Mouse (Mus musculus): ENCODE measurements around the gene Btg4. TPM values are rescaled to one million over a fixed set of nuclear protein-coding genes. Genes with fewer than 3 reads are reported as not detected.

Gene Btg4
- polyA plus RNA-seq, 1 experiment from 2014 or later: not detected

DNA sequence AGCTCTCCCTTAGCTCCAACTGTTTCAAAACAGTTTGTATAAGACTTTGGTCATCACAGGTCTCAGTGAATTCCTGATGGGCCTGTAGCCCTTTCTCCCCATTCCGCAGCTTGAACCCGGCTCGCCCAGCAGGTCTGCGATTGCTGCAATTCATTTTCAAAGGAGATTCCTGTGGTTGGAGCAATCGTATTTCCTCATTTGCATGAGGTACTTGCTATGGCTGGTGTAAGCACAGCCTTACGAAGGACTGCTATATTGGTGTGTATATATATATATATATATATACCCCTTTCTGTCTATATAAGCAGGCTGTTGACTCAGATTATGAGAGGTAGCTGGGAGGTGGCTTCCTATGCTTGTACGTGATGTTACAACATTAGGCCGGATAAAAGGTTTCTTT is 28.4 kb upstream of the Btg4 start:
- Histone ChIP-seq H3K4me1 (ENCODE audit: control insufficient read depth, insufficient read depth, low read length) (no peaks in the 10 kb centered on the region), H3K36me3 (ENCODE audit: control insufficient read depth, insufficient read depth, low read length) (no peaks in the 10 kb centered on the region), H3K9ac (ENCODE audit: low read depth, low read length) (no peak overlapping the region), H3K27ac (ENCODE audit: low read depth, low read length) (no peak overlapping the region), H3K4me3 (ENCODE audit: low read depth, low read length) (no peak overlapping the region), H3K4me2 (no peak overlapping the region), H3K27me3 (ENCODE audit: control insufficient read depth, insufficient read depth, low read length) (no peaks in the 10 kb centered on the region), H3K9me3 (replicated peaks; ENCODE audit: control insufficient read depth, low read length) (no peaks in the 10 kb centered on the region)
- WGBS (ENCODE audit: insufficient replicate concordance): 70% methylated on average over 8 of the region's 8 CpGs
- ATAC-seq (replicated peaks; ENCODE audit: insufficient number of reproducible peaks, low FRiP score, low TSS enrichment): no peak

DNA sequence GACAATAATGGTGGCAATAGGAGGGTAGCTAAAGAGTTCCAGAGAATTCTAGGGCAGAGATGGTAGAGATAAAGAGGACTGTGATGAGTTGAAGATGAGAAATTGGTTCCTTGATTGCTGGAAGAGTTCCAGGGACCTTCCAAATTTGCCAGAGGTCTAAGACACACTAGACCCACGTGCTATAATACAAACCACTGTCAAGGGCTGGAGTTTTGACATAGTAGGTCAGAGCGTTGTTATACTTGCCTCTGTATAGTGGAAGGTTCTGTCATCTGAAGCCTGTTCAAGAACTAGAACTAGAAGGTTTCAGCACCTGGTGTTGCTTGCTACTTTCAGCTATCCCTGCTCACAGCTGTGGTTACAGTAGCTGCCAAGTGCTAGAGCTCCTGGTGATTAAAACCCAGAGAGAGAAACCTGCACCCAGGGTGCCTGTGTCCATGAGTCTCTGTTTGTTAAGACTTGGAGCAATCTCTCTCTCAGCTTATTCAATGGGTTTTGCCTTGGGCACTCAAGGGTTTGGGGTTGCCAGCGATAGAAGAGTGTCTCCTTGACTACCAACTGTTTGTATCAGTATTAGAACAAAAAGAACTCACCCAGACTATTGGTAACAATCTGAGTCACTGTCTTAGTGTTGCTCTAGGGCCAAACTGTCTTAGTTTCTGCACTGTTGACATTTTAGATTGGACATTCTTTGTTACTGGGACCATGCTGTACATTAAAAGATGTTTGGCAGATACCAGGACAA is 27.7 kb upstream of the Btg4 start:
- WGBS (ENCODE audit: insufficient replicate concordance): 69% methylated on average over 3 of the region's 3 CpGs
- H3K27ac ChIP-seq (ENCODE audit: low read depth, low read length): no peak overlapping the region
- H3K36me3 ChIP-seq (ENCODE audit: control insufficient read depth, insufficient read depth, low read length): no peaks in the 10 kb centered on the region
- no peak for ATAC-seq (replicated peaks; ENCODE audit: insufficient number of reproducible peaks, low FRiP score, low TSS enrichment)
- no peak overlapping the region for H3K4me3 ChIP-seq (ENCODE audit: low read depth, low read length)
- no peak overlapping the region for H3K4me2 ChIP-seq
- no peak overlapping the region for H3K9ac ChIP-seq (ENCODE audit: low read depth, low read length)
- H3K9me3 ChIP-seq (replicated peaks; ENCODE audit: control insufficient read depth, low read length): no peaks in the 10 kb centered on the region
- no peaks in the 10 kb centered on the region for H3K4me1 ChIP-seq (ENCODE audit: control insufficient read depth, insufficient read depth, low read length)
- H3K27me3 ChIP-seq (ENCODE audit: control insufficient read depth, insufficient read depth, low read length): no peaks in the 10 kb centered on the region

DNA sequence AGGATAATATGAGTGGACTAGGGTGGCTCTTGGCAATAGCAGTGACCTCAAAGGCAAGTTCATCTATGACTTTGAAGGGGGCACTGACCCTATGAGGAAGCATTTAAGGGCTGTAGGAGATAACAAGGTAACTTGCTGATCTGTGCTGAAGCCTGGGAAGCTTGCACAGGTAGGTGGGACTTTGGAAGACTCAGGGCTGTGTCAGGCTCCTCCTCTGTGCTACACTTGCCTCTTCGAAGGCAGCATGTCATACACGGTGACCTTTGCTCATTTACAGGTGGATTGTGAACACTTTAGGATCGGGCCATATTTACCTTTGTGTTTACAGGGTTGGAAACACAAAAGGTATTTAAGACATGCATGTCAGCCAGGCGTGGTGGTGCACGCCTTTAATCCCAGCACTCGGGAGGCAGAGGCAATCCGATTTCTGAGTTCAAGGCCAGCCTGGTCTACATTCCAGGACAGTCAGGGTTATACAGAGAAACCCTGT is 19.2 kb upstream of the Btg4 start:
- no peak for ATAC-seq (replicated peaks; ENCODE audit: insufficient number of reproducible peaks, low FRiP score, low TSS enrichment)
- H3K9ac ChIP-seq (ENCODE audit: low read depth, low read length): no peak overlapping the region
- H3K4me3 ChIP-seq (ENCODE audit: low read depth, low read length): no peak overlapping the region
- WGBS (ENCODE audit: insufficient replicate concordance): 89% methylated on average over 7 of the region's 7 CpGs
- H3K9me3 ChIP-seq (replicated peaks; ENCODE audit: control insufficient read depth, low read length): no peaks in the 10 kb centered on the region
- no peak overlapping the region for H3K27ac ChIP-seq (ENCODE audit: low read depth, low read length)
- no peak overlapping the region for H3K4me2 ChIP-seq
- H3K4me1 ChIP-seq (ENCODE audit: control insufficient read depth, insufficient read depth, low read length): no peaks in the 10 kb centered on the region
- H3K36me3 ChIP-seq (ENCODE audit: control insufficient read depth, insufficient read depth, low read length): no peaks in the 10 kb centered on the region
- no peaks in the 10 kb centered on the region for H3K27me3 ChIP-seq (ENCODE audit: control insufficient read depth, insufficient read depth, low read length)

DNA sequence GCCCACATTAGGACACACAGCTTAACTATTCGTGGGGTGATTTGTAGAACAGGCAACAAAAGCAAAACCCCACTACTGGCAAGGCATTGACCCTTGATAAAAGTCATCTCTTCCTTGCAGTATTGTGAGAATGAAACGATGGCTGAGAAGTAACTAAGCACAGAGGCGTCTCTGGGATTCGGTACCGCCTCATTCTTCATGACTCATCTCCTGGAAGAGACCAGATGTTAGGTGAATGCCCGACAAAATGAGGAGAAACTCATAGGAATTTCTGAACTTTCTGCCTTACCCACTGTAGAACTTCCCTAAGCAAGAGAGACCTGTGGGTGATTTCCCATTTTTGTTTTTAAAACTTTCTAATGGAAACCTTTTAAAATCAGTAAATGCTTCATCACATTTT is 18.6 kb upstream of the Btg4 start:
- Histone ChIP-seq H3K27me3 (ENCODE audit: control insufficient read depth, insufficient read depth, low read length) (no peaks in the 10 kb centered on the region), H3K27ac (ENCODE audit: low read depth, low read length) (no peak overlapping the region), H3K9ac (ENCODE audit: low read depth, low read length) (no peak overlapping the region), H3K4me2 (no peak overlapping the region), H3K4me1 (ENCODE audit: control insufficient read depth, insufficient read depth, low read length) (no peaks in the 10 kb centered on the region), H3K36me3 (ENCODE audit: control insufficient read depth, insufficient read depth, low read length) (no peaks in the 10 kb centered on the region), H3K9me3 (replicated peaks; ENCODE audit: control insufficient read depth, low read length) (no peaks in the 10 kb centered on the region), H3K4me3 (ENCODE audit: low read depth, low read length) (no peak overlapping the region)
- no peak for ATAC-seq (replicated peaks; ENCODE audit: insufficient number of reproducible peaks, low FRiP score, low TSS enrichment)
- 69% methylated on average over 6 of the region's 6 CpGs for WGBS (ENCODE audit: insufficient replicate concordance)

GRCm38 (mm10) chr9:51052180-51052579 is 8.5 kb upstream of the Btg4 start:
- H3K9ac ChIP-seq (ENCODE audit: low read depth, low read length): no peak overlapping the region
- WGBS (ENCODE audit: insufficient replicate concordance): 38% methylated on average over 3 of the region's 3 CpGs
- H3K9me3 ChIP-seq (replicated peaks; ENCODE audit: control insufficient read depth, low read length): no peaks in the 10 kb centered on the region
- H3K4me2 ChIP-seq: no peak overlapping the region
- no peaks in the 10 kb centered on the region for H3K27me3 ChIP-seq (ENCODE audit: control insufficient read depth, insufficient read depth, low read length)
- no peak overlapping the region for H3K4me3 ChIP-seq (ENCODE audit: low read depth, low read length)
- H3K27ac ChIP-seq (ENCODE audit: low read depth, low read length): no peak overlapping the region
- H3K36me3 ChIP-seq (ENCODE audit: control insufficient read depth, insufficient read depth, low read length): no peaks in the 10 kb centered on the region
- H3K4me1 ChIP-seq (ENCODE audit: control insufficient read depth, insufficient read depth, low read length): 0 out of 2 replicates have a peak, but pooled peaks cover 4% of the 10 kb centered on the region
- no peak for ATAC-seq (replicated peaks; ENCODE audit: insufficient number of reproducible peaks, low FRiP score, low TSS enrichment)

DNA sequence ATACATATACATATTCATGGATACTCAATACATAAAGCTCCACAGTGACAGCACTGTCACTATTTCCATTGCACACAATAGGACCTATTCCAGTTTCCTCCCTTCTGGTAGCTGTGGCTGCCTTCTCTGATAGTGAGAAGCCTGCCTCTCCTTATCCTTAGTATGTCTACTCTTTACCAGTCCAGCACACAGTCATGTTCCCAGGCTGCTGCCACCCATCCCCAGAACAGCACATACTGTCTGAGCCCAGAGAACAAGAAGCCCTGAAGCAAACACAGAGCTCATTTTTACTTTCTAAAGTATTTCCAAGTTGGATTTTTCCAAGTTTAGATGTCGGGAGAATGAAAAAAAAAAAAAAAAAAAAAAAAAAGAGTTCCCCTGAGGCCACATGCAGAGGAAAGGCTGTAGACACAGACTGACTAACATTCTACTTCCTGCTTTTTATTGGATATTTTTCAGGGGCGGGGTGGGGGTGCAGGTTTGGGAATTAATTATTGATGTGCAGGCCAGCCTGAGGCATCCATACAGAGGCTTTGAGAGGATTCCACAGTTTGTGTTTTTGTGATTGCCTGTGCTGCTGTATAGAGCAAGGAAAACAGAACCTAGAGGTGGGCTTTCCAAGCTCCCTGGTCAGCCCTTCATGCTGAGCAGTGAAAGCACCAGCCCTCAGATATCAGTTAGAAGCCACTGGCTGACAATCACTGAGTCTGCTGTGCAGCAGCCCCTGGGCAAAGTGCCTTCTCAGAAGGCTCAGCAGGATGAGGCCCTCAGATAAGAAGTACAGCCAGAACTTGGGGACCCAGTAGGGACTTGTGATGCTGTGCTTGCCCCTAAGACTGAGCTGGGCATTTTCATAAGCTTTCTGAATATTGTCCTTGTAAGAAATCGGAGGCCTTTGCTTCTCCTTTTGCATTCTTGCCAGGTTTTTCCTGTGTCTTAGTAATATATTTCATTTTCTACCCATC is 4.1 kb upstream of the Btg4 start:
- WGBS (ENCODE audit: insufficient replicate concordance): 67% methylated on average over 3 of the region's 3 CpGs
- Histone ChIP-seq H3K9ac (ENCODE audit: low read depth, low read length) (no peak overlapping the region), H3K9me3 (replicated peaks; ENCODE audit: control insufficient read depth, low read length) (no peaks in the 10 kb centered on the region), H3K4me1 (ENCODE audit: control insufficient read depth, insufficient read depth, low read length) (0 out of 2 replicates have a peak, but pooled peaks cover 4% of the 10 kb centered on the region), H3K36me3 (ENCODE audit: control insufficient read depth, insufficient read depth, low read length) (no peaks in the 10 kb centered on the region), H3K4me2 (no peak overlapping the region), H3K4me3 (ENCODE audit: low read depth, low read length) (no peak overlapping the region), H3K27me3 (ENCODE audit: control insufficient read depth, insufficient read depth, low read length) (no peaks in the 10 kb centered on the region), H3K27ac (ENCODE audit: low read depth, low read length) (no peak overlapping the region)
- no peak for ATAC-seq (replicated peaks; ENCODE audit: insufficient number of reproducible peaks, low FRiP score, low TSS enrichment)

DNA sequence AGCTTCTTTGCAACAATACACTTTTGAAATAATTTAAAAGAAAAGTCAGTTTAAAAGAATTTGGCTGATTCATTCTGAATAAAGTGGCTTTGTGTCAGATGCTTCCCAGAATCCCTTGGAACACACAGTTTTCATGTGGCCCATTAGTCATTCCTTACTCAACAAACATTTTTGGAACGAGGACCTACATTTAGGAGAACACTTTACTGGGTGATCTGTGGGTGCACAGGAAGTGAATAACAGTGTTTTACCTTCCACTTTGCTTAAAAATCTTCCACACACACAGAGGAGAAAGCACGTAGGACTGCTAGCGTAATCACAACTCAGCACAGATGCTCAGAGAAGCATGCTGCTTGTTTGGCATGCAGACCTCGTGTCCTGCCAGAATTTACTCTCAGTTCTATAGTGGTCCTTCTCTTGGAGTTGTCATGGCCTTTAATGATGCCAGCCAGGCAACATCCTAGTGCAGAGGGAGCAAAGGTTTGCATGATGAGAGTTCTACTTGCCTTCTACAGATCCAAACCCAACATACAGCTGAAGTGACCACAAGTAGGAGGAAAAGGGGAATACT is 1.7 kb upstream of the Btg4 start:
- H3K9me3 ChIP-seq (replicated peaks; ENCODE audit: control insufficient read depth, low read length): no peaks in the 10 kb centered on the region
- no peak overlapping the region for H3K4me2 ChIP-seq
- no peaks in the 10 kb centered on the region for H3K27me3 ChIP-seq (ENCODE audit: control insufficient read depth, insufficient read depth, low read length)
- H3K9ac ChIP-seq (ENCODE audit: low read depth, low read length): no peak overlapping the region
- 63% methylated on average over 4 of the region's 4 CpGs for WGBS (ENCODE audit: insufficient replicate concordance)
- H3K27ac ChIP-seq (ENCODE audit: low read depth, low read length): no peak overlapping the region
- 0 out of 2 replicates have a peak, but pooled peaks cover 4% of the 10 kb centered on the region for H3K4me1 ChIP-seq (ENCODE audit: control insufficient read depth, insufficient read depth, low read length)
- no peak overlapping the region for H3K4me3 ChIP-seq (ENCODE audit: low read depth, low read length)
- H3K36me3 ChIP-seq (ENCODE audit: control insufficient read depth, insufficient read depth, low read length): no peaks in the 10 kb centered on the region
- no peak for ATAC-seq (replicated peaks; ENCODE audit: insufficient number of reproducible peaks, low FRiP score, low TSS enrichment)

GRCm38 (mm10) chr9:51068202-51068601 is 7.5 kb downstream of the Btg4 start:
- no peak overlapping the region for H3K4me2 ChIP-seq
- H3K4me1 ChIP-seq (ENCODE audit: control insufficient read depth, insufficient read depth, low read length): peaks cover 11% of the 10 kb centered on the region
- no peak overlapping the region for H3K27ac ChIP-seq (ENCODE audit: low read depth, low read length)
- H3K9ac ChIP-seq (ENCODE audit: low read depth, low read length): no peak overlapping the region
- no peaks in the 10 kb centered on the region for H3K27me3 ChIP-seq (ENCODE audit: control insufficient read depth, insufficient read depth, low read length)
- WGBS (ENCODE audit: insufficient replicate concordance): 59% methylated on average over 3 of the region's 3 CpGs
- no peaks in the 10 kb centered on the region for H3K36me3 ChIP-seq (ENCODE audit: control insufficient read depth, insufficient read depth, low read length)
- no peak for ATAC-seq (replicated peaks; ENCODE audit: insufficient number of reproducible peaks, low FRiP score, low TSS enrichment)
- H3K4me3 ChIP-seq (ENCODE audit: low read depth, low read length): no peak overlapping the region
- no peaks in the 10 kb centered on the region for H3K9me3 ChIP-seq (replicated peaks; ENCODE audit: control insufficient read depth, low read length)

Measured in heart, embryonic 11.5 days (tissue).